Mouse (Mus musculus): ENCODE data around the gene Nsmce4a.
A peak's percentile ranks its signal among the peaks of the same experiment; 100 is the strongest.
"Not testable (repeated sequence)": the region's sequence is repeated elsewhere in the genome, so short reads cannot be mapped to it uniquely, and the experiment has no call there.

Nsmce4a gene

DNA sequence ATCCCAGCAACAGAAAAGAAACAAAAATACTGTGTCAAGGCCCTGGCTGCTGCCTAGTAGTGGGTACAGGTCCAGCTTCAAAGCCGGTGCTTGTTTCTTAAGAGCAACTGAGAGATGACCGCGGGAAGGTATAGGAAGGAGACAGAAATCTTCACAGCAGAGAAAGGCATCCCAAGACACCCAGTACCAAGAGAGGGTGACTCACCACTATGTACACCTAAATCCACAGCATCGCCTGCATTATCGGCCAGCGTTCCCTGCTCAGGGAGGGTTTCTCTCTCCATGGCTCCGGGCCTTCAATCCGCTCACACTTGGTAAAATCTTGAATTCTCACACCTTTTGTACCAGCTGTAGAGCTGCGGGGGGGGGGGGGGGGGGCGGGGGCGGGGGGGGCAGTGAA, at the start of gene Nsmce4a:
TSS of gene Nsmce4a (minus strand) at position 298 of the 400 bp plus-strand sequence.
- DNase-seq (ENCODE audit: low read depth, low spot score), result no peak

GRCm38 (mm10) chr7:130622359-130622758, 49.4 kb upstream of the Nsmce4a start:
- no peak for DNase-seq (ENCODE audit: low read depth, low spot score)

GRCm38 (mm10) chr7:130621953-130622352, 49.0 kb upstream of the Nsmce4a start:
- no peak for DNase-seq (ENCODE audit: low read depth, low spot score)

DNA sequence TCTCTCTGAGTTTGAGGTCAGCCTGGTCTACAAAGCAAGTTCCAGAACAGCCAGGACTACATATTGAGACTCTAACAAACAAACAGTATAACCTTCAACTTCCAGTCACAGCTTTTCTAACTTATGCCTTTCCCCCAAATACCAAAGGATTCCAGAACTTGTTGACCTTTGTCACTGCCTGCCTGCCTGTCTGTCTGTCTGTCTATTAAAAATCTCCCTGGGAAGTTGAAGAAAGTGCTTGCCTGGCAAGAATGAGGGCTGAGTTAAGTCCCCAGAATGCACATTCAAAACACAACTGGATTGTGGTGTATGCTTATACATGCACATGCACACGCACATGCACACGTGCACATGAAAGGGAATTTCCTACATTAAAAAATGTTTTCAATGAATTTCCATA, 48.1 kb upstream of the Nsmce4a start:
- DNase-seq (ENCODE audit: low read depth, low spot score), result no peak

DNA sequence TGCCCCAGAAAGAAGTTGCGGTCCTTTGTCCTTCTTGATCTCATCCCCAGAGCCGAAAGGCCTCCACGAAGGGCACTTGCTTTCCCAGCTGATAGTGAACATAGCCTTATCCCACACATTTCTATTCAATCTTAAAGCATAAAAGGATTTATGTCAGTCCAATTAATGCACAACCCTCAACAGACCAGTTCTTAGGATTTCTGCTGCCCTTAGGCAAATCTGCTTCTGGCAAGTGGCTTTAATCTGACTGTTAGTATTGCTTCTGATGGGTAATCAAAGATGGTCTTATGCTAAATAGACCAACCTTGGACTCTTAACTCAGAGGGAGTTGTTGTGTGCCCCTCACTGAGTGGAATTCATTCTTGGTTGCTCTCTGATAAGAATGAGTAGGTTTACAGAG, 44.7 kb upstream of the Nsmce4a start:
- DNase-seq (ENCODE audit: low read depth, low spot score), result no peak

GRCm38 (mm10) chr7:130613973-130614372, 41.1 kb upstream of the Nsmce4a start:
- DNase-seq (ENCODE audit: low read depth, low spot score), result no peak

GRCm38 (mm10) chr7:130606958-130607357, 34.0 kb upstream of the Nsmce4a start:
- no peak for DNase-seq (ENCODE audit: low read depth, low spot score)

DNA sequence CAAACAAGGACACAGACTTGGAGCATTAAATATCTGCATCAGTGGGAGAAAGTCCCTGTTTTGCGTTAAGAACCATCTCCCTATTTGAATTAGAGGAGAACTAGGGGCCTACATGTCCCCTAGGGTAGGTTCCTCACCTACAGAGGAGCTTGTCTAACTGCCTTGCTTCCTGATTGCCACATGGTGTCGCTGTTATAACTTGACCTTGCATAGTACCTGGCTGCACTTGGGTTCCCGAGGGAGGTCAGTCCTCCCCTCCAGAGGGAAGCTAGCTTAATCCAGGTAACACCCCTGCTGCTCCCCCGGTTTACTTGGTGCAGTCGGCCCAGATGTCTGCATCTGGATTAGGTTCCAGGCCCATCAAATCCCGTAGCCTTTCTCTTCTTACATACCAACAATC, 32.2 kb upstream of the Nsmce4a start:
- peak; percentile 91 for DNase-seq (ENCODE audit: low read depth, low spot score)

GRCm38 (mm10) chr7:130604390-130604789, 31.5 kb upstream of the Nsmce4a start:
- no peak for DNase-seq (ENCODE audit: low read depth, low spot score)

- DNase-seq (ENCODE audit: low read depth, low spot score), result no peak
Measured at GRCm38 (mm10) chr7:130603556-130603955, 30.6 kb upstream of the Nsmce4a start.

- no peak for DNase-seq (ENCODE audit: low read depth, low spot score)
Measured at GRCm38 (mm10) chr7:130602804-130603203, 29.9 kb upstream of the Nsmce4a start.

- DNase-seq (ENCODE audit: low read depth, low spot score), result peak; percentile 96
Measured at GRCm38 (mm10) chr7:130600546-130600945, 27.6 kb upstream of the Nsmce4a start.

- peak; percentile 55 for DNase-seq (ENCODE audit: low read depth, low spot score)
Measured at GRCm38 (mm10) chr7:130600074-130600473, 27.2 kb upstream of the Nsmce4a start.

DNA sequence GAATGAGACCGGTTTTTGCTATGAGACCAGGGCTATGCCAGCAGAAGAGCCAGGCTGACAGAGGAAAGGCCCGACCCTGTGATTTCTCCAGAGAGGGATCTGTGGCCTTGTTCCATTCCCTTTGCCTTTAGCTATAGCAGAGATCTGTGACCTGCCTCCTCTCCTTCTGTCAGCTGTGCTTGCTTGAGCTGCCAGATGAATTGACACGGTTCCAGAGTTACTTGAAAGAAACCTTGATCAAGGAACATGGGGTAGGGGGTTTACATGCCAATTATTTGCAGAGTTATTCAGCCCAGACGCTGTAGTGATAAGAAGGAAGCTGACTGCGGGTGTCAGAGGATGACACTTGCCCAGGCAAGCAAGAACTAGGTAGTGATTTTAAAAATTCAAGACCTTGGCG, 24.6 kb upstream of the Nsmce4a start:
- no peak for DNase-seq (ENCODE audit: low read depth, low spot score)

DNA sequence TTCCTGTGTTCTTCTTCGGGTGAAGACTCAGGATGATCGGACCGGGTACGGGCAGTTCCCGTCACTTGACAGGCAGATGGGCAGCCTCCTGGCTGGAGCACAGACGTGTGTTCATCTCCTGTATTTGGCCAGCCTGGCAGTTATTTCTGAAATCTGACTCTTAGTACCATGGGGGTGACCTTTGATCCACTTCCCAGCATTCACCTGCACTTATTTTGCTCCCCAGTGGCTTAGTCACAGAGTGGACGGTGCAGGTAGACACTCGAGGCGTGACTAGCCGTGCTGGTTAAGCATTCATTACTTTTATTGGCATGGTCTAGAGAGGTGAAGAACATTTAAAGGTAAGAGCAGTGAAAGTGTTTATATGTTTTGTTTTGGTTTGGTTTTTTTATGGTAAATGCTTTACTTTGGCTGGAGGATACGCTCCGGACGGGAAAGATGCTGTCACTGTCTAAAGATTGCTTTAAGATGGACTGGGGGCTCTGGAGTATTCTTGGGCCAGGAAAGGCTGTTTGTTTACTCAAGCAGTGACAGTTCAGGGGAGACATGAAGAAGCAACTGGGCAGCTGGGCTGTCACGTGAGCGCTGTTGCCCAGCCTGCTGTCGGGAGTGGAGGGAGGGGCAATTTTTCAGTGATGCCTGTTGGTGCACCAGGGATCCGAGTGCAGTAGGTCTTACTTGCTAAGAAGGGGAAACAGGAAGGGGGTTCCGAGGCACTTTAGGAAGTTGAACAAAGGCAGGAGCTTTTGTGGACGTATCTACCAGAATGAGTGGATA, 23.3 kb upstream of the Nsmce4a start:
- not testable (repeated sequence) for DNase-seq (ENCODE audit: low read depth, low spot score)

DNA sequence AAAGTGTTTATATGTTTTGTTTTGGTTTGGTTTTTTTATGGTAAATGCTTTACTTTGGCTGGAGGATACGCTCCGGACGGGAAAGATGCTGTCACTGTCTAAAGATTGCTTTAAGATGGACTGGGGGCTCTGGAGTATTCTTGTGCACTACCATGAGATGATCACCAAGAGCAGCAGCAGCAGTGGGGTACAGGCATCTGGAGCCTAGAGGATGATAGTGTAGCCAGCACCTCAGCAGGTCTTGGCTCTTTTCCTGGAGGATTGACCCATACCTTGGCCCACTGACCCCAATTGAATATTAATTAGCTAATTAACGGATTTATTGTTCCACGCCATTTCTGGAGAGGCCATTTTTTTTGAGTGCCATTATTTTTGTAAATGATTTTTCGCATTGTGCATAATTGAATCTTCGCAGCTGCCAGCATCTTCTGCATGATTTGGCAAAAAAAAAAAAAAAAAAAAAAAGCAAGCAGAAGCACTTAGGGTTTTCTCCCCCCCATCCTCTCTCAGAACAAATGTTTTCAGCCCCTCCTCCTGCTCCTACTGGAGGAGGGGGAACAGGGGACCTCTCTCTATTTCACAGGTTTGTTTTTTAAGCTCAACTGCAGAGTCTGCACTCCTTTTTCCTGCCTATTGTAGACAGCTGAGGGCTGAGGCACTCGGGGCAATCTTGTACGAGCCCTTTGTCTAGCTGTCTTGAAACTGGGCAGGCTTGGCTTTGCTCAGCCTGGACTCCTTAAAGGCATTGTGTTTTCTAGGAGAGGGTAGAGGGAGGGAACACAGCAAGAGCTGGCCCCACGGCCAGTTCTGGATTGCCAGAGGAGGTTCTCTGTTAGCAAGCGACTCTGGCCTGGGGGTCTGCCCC, 20.7 kb upstream of the Nsmce4a start:
- not testable (repeated sequence) for DNase-seq (ENCODE audit: low read depth, low spot score)

- DNase-seq (ENCODE audit: low read depth, low spot score), result not testable (repeated sequence)
Measured at GRCm38 (mm10) chr7:130592975-130593374, 20.1 kb upstream of the Nsmce4a start.

GRCm38 (mm10) chr7:130590845-130591437, 18.0 kb upstream of the Nsmce4a start:
- DNase-seq (ENCODE audit: low read depth, low spot score), result no peak

DNA sequence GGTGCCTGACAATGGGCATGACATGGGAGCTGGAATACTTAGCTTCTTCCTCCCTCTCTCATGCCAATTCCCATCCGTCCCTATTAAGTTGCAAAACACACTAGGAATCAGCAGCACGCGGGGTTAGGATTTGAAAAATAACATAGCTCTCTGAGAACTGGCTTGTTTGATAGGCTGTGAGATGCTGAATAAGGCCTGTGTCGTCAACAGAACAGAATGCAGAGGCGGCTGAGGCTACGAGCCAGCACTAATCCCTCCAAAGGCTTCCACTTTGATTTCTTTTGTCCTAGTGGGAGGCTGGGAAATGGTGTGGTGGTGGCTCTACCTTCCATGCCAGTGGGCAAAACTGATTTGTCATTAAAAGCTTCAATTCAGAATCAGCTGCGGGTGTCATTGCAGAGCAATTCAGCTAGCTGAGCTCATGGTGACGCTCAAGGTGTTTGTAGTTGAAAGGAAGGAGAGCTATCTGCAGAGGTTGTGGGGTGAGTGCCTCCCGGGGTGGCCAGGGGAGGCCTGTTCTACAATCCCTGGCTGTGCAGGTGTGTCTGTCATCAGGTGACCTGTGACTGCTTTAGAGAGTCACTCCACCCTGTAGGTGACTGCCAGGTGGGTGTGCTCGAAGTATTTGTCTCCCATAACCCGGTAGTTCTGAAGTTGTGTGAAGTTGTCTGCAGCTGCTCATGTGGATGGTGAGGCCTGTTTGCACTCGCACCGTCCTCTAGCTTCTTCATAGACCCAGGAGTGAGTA, 17.3 kb upstream of the Nsmce4a start:
- no peak for DNase-seq (ENCODE audit: low read depth, low spot score)

GRCm38 (mm10) chr7:130586521-130587072, 13.7 kb upstream of the Nsmce4a start:
- DNase-seq (ENCODE audit: low read depth, low spot score), result no peak

GRCm38 (mm10) chr7:130578607-130579006, 5.7 kb upstream of the Nsmce4a start:
- DNase-seq (ENCODE audit: low read depth, low spot score), result no peak
